Mouse (Mus musculus) gastrocnemius, postnatal 14 days (tissue): ENCODE results near the gene Stxbp1. TPM values are rescaled to one million over a fixed set of nuclear protein-coding genes. Genes with fewer than 3 reads are reported as not detected.
A peak's percentile ranks its signal among the peaks of the same experiment; 100 is the strongest.
"Not testable (repeated sequence)": the region's sequence is repeated elsewhere in the genome, so short reads cannot be mapped to it uniquely, and the experiment has no call there.

Experiments used
- DNase-seq: peaks from one replicate; pipeline ENCODE4 v3.0.0; 2021; ENCODE audit warnings: mixed read lengths
- intact Hi-C: fragments of 180-260 bp; cut with DNase I; formaldehyde crosslinking; loops from one replicate; pipeline ENCODE4 v1.15.1; 2025; ENCODE audit warnings: low total_unique reads
- total RNA-seq, 2 experiments: library from RNA; stranded (reverse); gene quantifications; 2 replicates each; pipeline ENCODE4 v1.2.3; 2021

Gene Stxbp1
- total RNA-seq, 2 experiments from 2014 or later: 7.2 to 10.6 TPM

GRCm38 (mm10) chr2:32875675-32876489 lies 28.8 kb upstream of the Stxbp1 start, which contains the start of gene Fam129b:
Gene Fam129b, plus strand, starts transcription at chr2:32876114.
- intact Hi-C loops: no loop called here
- peak; percentile 88 for DNase-seq

- no peak for DNase-seq
- intact Hi-C loops: no loop called here
Observed at GRCm38 (mm10) chr2:32874951-32875674, 28.1 kb upstream of the Stxbp1 start.

GRCm38 (mm10) chr2:32874070-32874469 lies 27.0 kb upstream of the Stxbp1 start:
- DNase-seq: no peak
- intact Hi-C loops: no loop called here

GRCm38 (mm10) chr2:32870275-32871100 lies 23.4 kb upstream of the Stxbp1 start:
- intact Hi-C loops: no loop called here

DNA sequence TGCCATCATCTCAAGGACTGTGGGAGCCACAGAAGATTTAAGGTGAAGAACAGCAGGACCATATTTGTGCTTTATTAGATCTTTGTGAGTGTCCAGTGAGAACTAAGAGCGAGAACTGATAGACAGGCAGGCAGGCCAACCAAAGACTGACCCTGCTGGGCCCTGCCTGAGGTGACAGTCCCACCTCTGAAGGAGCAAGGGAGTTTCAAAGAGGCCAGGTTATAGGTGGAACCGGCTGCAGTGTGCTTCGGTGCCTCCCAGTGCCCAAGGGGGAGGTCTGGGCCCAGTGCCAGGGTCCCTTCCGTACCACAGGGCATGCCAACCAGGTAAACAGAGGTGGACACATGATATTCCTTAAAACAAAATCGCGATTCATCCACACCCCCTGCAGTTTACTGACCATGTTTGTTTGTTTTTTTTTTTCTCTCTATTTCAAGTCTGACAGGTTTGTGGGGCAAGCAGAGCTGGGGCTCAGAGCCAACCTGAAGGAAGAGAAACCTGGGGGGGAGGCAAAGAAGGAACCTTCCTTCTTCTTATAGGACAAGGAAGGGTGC lies 22.8 kb upstream of the Stxbp1 start:
- DNase-seq: no peak
- intact Hi-C loops: loop anchor here (5.0 kb wide), 1 partner anchor 43 kb away; no protein-coding TSS in a partner anchor

More at GRCm38 (mm10) chr2:32870275-32871100, 23.4 kb upstream of the Stxbp1 start:
- DNase-seq: no peak

GRCm38 (mm10) chr2:32867354-32867753 lies 20.3 kb upstream of the Stxbp1 start:
- intact Hi-C loops: loop anchor here (5.0 kb wide), 1 partner anchor 45 kb away; no protein-coding TSS in a partner anchor

DNA sequence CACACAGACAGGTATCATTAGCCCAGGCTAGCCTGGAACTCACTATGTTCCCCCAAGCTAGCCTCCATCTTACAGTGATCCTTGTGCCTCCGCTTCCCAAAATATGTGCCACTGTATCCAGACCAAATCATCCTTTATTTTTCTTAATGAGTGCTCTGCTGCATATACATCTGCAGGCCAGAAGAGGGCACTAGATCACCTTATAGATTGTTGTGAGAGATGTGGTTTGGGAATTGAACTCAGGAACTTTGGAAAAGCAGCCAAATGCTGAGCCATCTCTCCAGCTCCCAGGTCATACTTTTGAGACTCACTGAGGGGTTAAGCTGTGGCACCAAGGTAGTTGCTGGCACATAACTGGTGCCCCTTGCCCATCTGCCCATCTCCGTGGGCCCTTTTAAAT lies 17.7 kb upstream of the Stxbp1 start:
- intact Hi-C loops: loop anchor here (2.0 to 5.0 kb wide), 2 partner anchors 48 to 56 kb away; no protein-coding TSS in a partner anchor
- DNase-seq: no peak

More at GRCm38 (mm10) chr2:32867354-32867753, 20.3 kb upstream of the Stxbp1 start:
- no peak for DNase-seq

DNA sequence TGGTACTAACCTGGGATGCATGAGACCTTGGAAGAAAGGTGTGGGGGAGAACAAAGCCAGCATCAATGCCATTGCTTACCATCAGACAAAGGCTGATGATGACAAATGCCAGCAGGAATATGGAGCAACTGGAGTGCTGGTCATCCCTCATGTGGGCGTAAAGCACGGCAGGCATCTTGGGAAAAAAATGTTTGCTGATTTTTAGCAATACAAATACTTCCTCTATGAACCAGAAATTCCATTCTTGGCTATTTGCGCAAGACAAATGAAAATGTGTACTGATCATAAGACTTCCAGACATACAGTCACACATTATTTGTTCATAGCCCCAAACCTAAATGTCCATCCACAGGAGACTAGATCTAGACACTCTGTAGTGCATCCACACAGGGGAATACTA lies 16.3 kb upstream of the Stxbp1 start:
- no peak for DNase-seq
- intact Hi-C loops: no loop called here

GRCm38 (mm10) chr2:32860799-32861198 lies 13.8 kb upstream of the Stxbp1 start:
- DNase-seq: no peak
- intact Hi-C loops: loop anchor here (2.0 kb wide), 1 partner anchor 66 kb away; no protein-coding TSS in a partner anchor

DNA sequence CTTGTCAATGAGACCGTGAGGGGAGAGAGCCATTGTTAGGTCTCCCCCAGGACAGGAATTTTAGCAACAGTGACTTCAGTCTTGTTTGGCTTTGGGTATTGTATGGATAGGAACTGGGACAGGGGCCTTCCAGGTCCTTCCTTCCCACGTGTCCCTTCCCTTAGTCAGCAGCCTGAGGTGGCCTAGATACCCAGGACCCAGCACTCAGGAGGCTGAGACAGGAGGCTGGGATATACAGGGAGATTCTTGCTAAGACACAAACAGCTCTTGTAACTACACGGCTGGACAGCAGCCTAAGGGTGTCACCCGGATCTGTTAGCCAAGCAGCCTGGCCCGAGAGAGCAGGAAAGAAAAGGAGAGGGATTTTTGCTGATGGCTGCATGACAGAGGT lies 12.6 kb upstream of the Stxbp1 start:
- DNase-seq: peak; percentile 36
- intact Hi-C loops: loop anchor here (2.0 to 5.0 kb wide), 2 partner anchors 37 to 67 kb away; no protein-coding TSS in a partner anchor

DNA sequence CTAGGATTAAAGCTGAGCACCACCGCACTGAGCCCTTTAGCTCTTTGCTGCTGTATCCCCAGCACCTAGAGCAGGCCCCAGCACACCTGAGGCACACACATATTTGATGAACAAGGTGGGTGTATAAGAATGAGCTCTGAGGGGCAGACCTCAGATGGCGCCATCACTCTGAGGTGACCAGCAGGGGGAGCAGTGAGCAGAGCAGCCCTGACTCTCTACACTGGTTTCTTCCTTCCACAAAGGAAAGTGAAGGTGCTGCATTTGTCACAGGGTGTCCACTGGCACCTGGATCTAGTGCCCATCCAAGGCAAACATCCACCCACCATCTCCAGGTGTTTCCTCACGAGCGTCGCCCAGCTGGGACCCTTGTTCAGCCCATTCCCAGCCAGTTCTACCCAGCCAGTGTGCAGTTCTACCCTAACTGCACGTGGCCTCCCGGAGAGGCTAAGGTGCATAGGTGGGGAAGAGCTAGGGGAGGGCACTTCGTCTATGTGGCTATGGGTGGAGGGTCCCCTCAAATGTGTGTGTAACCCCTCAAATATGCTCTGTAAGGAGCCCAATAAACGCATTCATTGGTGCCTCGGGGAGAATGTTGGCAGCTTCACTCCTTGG lies 12.1 kb upstream of the Stxbp1 start:
- intact Hi-C loops: loop anchor here (5.0 kb wide), 1 partner anchor 37 kb away; no protein-coding TSS in a partner anchor
- DNase-seq: peak; percentile 43

- intact Hi-C loops: loop anchor here (2.0 to 5.0 kb wide), 2 partner anchors 35 to 79 kb away; no protein-coding TSS in a partner anchor
- DNase-seq: peak; percentile 87
Observed at GRCm38 (mm10) chr2:32857584-32857983, 10.5 kb upstream of the Stxbp1 start.

GRCm38 (mm10) chr2:32855790-32856465 lies 8.9 kb upstream of the Stxbp1 start:
- intact Hi-C loops: loop anchor here (2.0 to 5.0 kb wide), 2 partner anchors 34 to 77 kb away; no protein-coding TSS in a partner anchor
- no peak for DNase-seq

- no peak for DNase-seq
Observed at GRCm38 (mm10) chr2:32855046-32855785, 8.2 kb upstream of the Stxbp1 start.

GRCm38 (mm10) chr2:32854206-32854605 lies 7.2 kb upstream of the Stxbp1 start:
- intact Hi-C loops: no loop called here
- peak; percentile 92 for DNase-seq

More at GRCm38 (mm10) chr2:32855046-32855785, 8.2 kb upstream of the Stxbp1 start:
- intact Hi-C loops: loop anchor here (5.0 kb wide), 1 partner anchor 33 kb away; no protein-coding TSS in a partner anchor

DNA sequence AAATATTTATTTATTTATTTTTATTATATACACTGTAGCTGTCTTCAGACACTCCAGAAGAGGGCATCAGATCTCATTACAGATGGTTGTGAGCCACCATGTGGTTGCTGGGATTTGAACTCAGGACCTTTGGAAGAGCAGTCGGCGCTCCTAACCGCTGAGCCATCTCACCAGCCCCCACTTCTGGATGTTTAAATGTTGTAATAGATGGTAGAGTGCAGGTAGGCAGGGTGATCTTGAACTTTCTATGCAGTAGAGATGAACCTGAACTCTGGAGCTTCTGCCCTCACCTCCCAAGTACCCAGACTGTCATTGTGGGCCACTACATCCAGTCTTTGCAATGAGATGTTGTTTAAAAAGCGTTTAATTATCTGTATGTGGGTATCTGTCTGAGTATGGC lies 6.7 kb upstream of the Stxbp1 start:
- DNase-seq, intact Hi-C loops: not testable (repeated sequence)

- intact Hi-C loops: no loop called here
- DNase-seq: no peak
Observed at GRCm38 (mm10) chr2:32852156-32852555, 5.1 kb upstream of the Stxbp1 start.
